Comparison of ENCODE assay signal across 7 mouse cellular contexts in genomic region chr15:84230661-84231060, GRCm38 (mm10). TPM values are rescaled to one million over a fixed set of nuclear protein-coding genes. Genes with fewer than 3 reads are reported as not detected.
DNase-seq lines count a peak whose midpoint lies in the region; ATAC-seq and TF ChIP-seq lines count a peak whose summit lies in the region.

No protein-coding gene starts in this region.

- H3K9me3 ChIP-seq in embryonic facial prominence, embryonic 14.5 days (ENCODE audit: control insufficient read depth, low read length): no peaks in the 10 kb centered on the region
- H3K9me3 ChIP-seq in hindbrain, embryonic 15.5 days: no peaks in the 10 kb centered on the region

- 25% methylated on average over 5 of the region's 5 CpGs for WGBS in embryonic facial prominence, embryonic 14.5 days
- 12% methylated on average over 5 of the region's 5 CpGs for WGBS in hindbrain, embryonic 15.5 days
- 57% methylated on average over 5 of the region's 5 CpGs for WGBS in thymus, adult 2 months

- peaks cover 9% of the 10 kb centered on the region for H3K4me1 ChIP-seq in brown adipose tissue, adult 24 weeks (ENCODE audit: control insufficient read depth, insufficient read depth, insufficient read length, low read length)
- peaks cover 13% of the 10 kb centered on the region; the same call in 1 of the 2 replicates for H3K4me1 ChIP-seq in embryonic facial prominence, embryonic 14.5 days (ENCODE audit: control insufficient read depth, insufficient read depth, low read length)
- H3K4me1 ChIP-seq in hindbrain, embryonic 15.5 days (replicated peaks): peaks cover 58% of the 10 kb centered on the region
- H3K4me1 ChIP-seq in thymus, adult 2 months (replicated peaks; ENCODE audit: control insufficient read depth, insufficient read depth, low read length): no peaks in the 10 kb centered on the region

- no peak for DNase-seq in embryonic facial prominence, embryonic 14.5 days (ENCODE audit: low spot score)
- no peak for DNase-seq in thymus, adult 2 months
- DNase-seq in kidney, adult 9 months: no peak
- no peak for DNase-seq in yolk sac, embryonic 10.5 days (ENCODE audit: low spot score)

- ATAC-seq in embryonic facial prominence, embryonic 14.5 days (ENCODE audit: low read depth): no peak
- ATAC-seq in hindbrain, embryonic 15.5 days (ENCODE audit: low FRiP score, low read depth): no peak
- ATAC-seq in megakaryocyte progenitor cell, adult 5-6 weeks (replicated peaks; ENCODE audit: poor library complexity): peak; percentile 40

- no peaks in the 10 kb centered on the region for H3K36me3 ChIP-seq in embryonic facial prominence, embryonic 14.5 days (ENCODE audit: control insufficient read depth, insufficient read depth, low read length)
- no peaks in the 10 kb centered on the region for H3K36me3 ChIP-seq in hindbrain, embryonic 15.5 days
- no peaks in the 10 kb centered on the region for H3K36me3 ChIP-seq in thymus, adult 2 months (ENCODE audit: control insufficient read depth, insufficient read depth, low read length)

- peak overlapping the region; percentile 87 for H3K4me2 ChIP-seq in embryonic facial prominence, embryonic 14.5 days (ENCODE audit: low read depth, low read length)
- H3K4me2 ChIP-seq in hindbrain, embryonic 15.5 days: peak overlapping the region; percentile 85

- no peaks in the 10 kb centered on the region; the same call in 1 of the 2 replicates for H3K27me3 ChIP-seq in embryonic facial prominence, embryonic 14.5 days (replicated peaks; ENCODE audit: control insufficient read depth, insufficient read depth, low read length)
- H3K27me3 ChIP-seq in hindbrain, embryonic 15.5 days: no peaks in the 10 kb centered on the region
- H3K27me3 ChIP-seq in thymus, adult 2 months (ENCODE audit: control insufficient read depth, insufficient read depth, low read length): peaks cover 5% of the 10 kb centered on the region; the same call in 1 of the 2 replicates

- H3K27ac ChIP-seq in brown adipose tissue, adult 24 weeks (replicated peaks; ENCODE audit: low read depth, low read length): peak overlapping the region; percentile 27; the same call in 1 of the 2 replicates
- H3K27ac ChIP-seq in embryonic facial prominence, embryonic 14.5 days (replicated peaks; ENCODE audit: low read depth, low read length): no peak overlapping the region
- H3K27ac ChIP-seq in hindbrain, embryonic 15.5 days (replicated peaks): peak overlapping the region; percentile 63; the same call in 1 of the 2 replicates
- H3K27ac ChIP-seq in thymus, adult 2 months (ENCODE audit: control insufficient read depth, insufficient read depth, low read length): no peak overlapping the region

- H3K4me3 ChIP-seq in brown adipose tissue, adult 24 weeks (ENCODE audit: insufficient read depth, low read depth, low read length): no peak overlapping the region
- H3K4me3 ChIP-seq in embryonic facial prominence, embryonic 14.5 days (ENCODE audit: low read depth, low read length): peak overlapping the region; percentile 46; the same call in 1 of the 2 replicates
- H3K4me3 ChIP-seq in hindbrain, embryonic 15.5 days: no peak overlapping the region
- no peak overlapping the region for H3K4me3 ChIP-seq in thymus, adult 2 months (ENCODE audit: control insufficient read depth, insufficient read depth, low read length)

- no peak for TF ChIP-seq POLR2A in thymus, adult 2 months (IDR thresholded peaks at IDR 0.05; ENCODE audit: control insufficient read depth, extremely low read depth, insufficient read depth, low read length, poor library complexity)

- H3K9ac ChIP-seq in embryonic facial prominence, embryonic 14.5 days (ENCODE audit: low read depth, low read length): peak overlapping the region; percentile 21
- H3K9ac ChIP-seq in hindbrain, embryonic 15.5 days: 0 out of 2 replicates have a peak overlapping the region, but pooled peaks have one; percentile 15

- TF ChIP-seq CTCF in thymus, adult 2 months (IDR thresholded peaks at IDR 0.05; ENCODE audit: borderline replicate concordance, control insufficient read depth, extremely low read depth, insufficient read depth, low read length, poor library complexity): no peak

RNA-seq across cellular contexts. Expression of gene Parvb, which starts 1.2 kb away (rescaled TPM):
- 3.0 and 8.7 TPM in 2 replicates for polyA plus RNA-seq in brown adipose tissue, adult 24 weeks (2012; ENCODE audit: insufficient read depth, insufficient read length, missing spikeins)
- polyA plus RNA-seq in embryonic facial prominence, embryonic 14.5 days (2014; fragmentation: Nextera tagmentation; extraction: Ambion mirVana): 5.0 and 7.8 TPM in 2 replicates
- 3.7 and 5.5 TPM in 2 replicates for polyA plus RNA-seq in hindbrain, embryonic 15.5 days (2015; fragmentation: Nextera tagmentation; extraction: Ambion mirVana)
- total RNA-seq in megakaryocyte progenitor cell, adult 5-6 weeks (2015): 3.8 and 4.6 TPM in 2 replicates
- 0.33 and 1.5 TPM in 2 replicates for total RNA-seq in megakaryocyte progenitor cell, adult 5-6 weeks (2017)
- 3.3 and 6.8 TPM in 2 replicates for polyA plus RNA-seq in thymus, adult 2 months (2012; rRNA removed)

RNA-seq across cellular contexts. Expression of gene Samm50, which starts 38.6 kb away (rescaled TPM):
- 177 and 266 TPM in 2 replicates for polyA plus RNA-seq in brown adipose tissue, adult 24 weeks (2012; ENCODE audit: insufficient read depth, insufficient read length, missing spikeins)
- polyA plus RNA-seq in embryonic facial prominence, embryonic 14.5 days (2014; fragmentation: Nextera tagmentation; extraction: Ambion mirVana): 71.1 and 74.0 TPM in 2 replicates
- polyA plus RNA-seq in hindbrain, embryonic 15.5 days (2015; fragmentation: Nextera tagmentation; extraction: Ambion mirVana): 85.9 and 88.6 TPM in 2 replicates
- 45.1 and 56.2 TPM in 2 replicates for total RNA-seq in megakaryocyte progenitor cell, adult 5-6 weeks (2015)
- 35.6 and 42.0 TPM in 2 replicates for total RNA-seq in megakaryocyte progenitor cell, adult 5-6 weeks (2017)
- 14.5 and 15.2 TPM in 2 replicates for polyA plus RNA-seq in thymus, adult 2 months (2012; rRNA removed)

Comparison
In these comparisons a context has a peak if more than half of its experiments do, and no peak if none do; other contexts are left out.
1. H3K27ac ChIP-seq: peak in brown adipose tissue, adult 24 weeks (single experiment) and hindbrain, embryonic 15.5 days (single experiment); none in embryonic facial prominence, embryonic 14.5 days (single experiment) and thymus, adult 2 months (single experiment).